Mouse (Mus musculus): ENCODE measurements around the gene Pnmt. TPM values are rescaled to one million over a fixed set of nuclear protein-coding genes. Genes with fewer than 3 reads are reported as not detected.

Gene Pnmt
- total and polyA plus RNA-seq, 3 experiments: not detected

- H3K9ac ChIP-seq (ENCODE audit: insufficient read depth, low read depth): peak within 1 kb of the TSS; percentile 80
- TF ChIP-seq ETS1 (conservative IDR thresholded peaks at IDR 0.05; ENCODE audit: low read depth, low read length) (peak; percentile 29; the same call in 1 of the 2 replicates), KAT2A (IDR thresholded peaks at IDR 0.05; ENCODE audit: insufficient replicate concordance, low read length) (peak; percentile 90; the same call in 1 of the 2 replicates), PAX5 (IDR thresholded peaks at IDR 0.05; ENCODE audit: low read length) (no peak), RCOR1 (conservative IDR thresholded peaks at IDR 0.05; ENCODE audit: low read depth, low read length) (no peak), JUN (IDR thresholded peaks at IDR 0.05; ENCODE audit: insufficient read depth, low read depth, low read length) (no peak), MAZ (IDR thresholded peaks at IDR 0.05; ENCODE audit: low read depth, low read length) (0 out of 2 replicates have a peak, but pooled peaks have one; percentile 63), POLR2AphosphoS2 (IDR thresholded peaks at IDR 0.05; ENCODE audit: low read depth, low read length) (no peak), MAX (IDR thresholded peaks at IDR 0.05; ENCODE audit: low read length) (peak; percentile 58; the same call in 1 of the 2 replicates), MYC (IDR thresholded peaks at IDR 0.05; ENCODE audit: low read depth, low read length) (peak; percentile 45), UBTF (IDR thresholded peaks at IDR 0.05; ENCODE audit: low read depth, low read length) (peak; percentile 48; the same call in 1 of the 2 replicates), ELF1 (IDR thresholded peaks at IDR 0.05; ENCODE audit: low read depth, low read length) (peak; percentile 95), MEF2A (IDR thresholded peaks at IDR 0.05; ENCODE audit: borderline replicate concordance, low read depth, low read length) (peak; percentile 80; the same call in 1 of the 2 replicates), IRF4 (IDR thresholded peaks at IDR 0.05; ENCODE audit: low read depth, low read length) (peak; percentile 80), BHLHE40 (IDR thresholded peaks at IDR 0.05; ENCODE audit: low read depth, low read length) (no peak), TCF12 (IDR thresholded peaks at IDR 0.05; ENCODE audit: low read depth, low read length) (peak; percentile 78), HCFC1 (IDR thresholded peaks at IDR 0.05; ENCODE audit: low read depth, low read length) (peak; percentile 92), CTCF (conservative IDR thresholded peaks at IDR 0.05 in 1 of 2, IDR thresholded peaks at IDR 0.05 in 1 of 2; ENCODE audit: low read depth in 2 of 2, low read length in 2 of 2) (no peak), POLR2A (IDR thresholded peaks at IDR 0.05; ENCODE audit: low read depth, low read length) (peak; percentile 76), SIN3A (IDR thresholded peaks at IDR 0.05; ENCODE audit: low read length) (peak; percentile 89), ZKSCAN1 (IDR thresholded peaks at IDR 0.05; ENCODE audit: borderline replicate concordance, low read depth, low read length) (no peak), SMC3 (IDR thresholded peaks at IDR 0.05; ENCODE audit: low read depth, low read length) (no peak), EP300 (IDR thresholded peaks at IDR 0.05; ENCODE audit: low read length) (no peak), ZMIZ1 (IDR thresholded peaks at IDR 0.05; ENCODE audit: low read depth, low read length) (peak; percentile 83), GABPA (IDR thresholded peaks at IDR 0.05; ENCODE audit: insufficient replicate concordance, low read depth, low read length) (no peak; the same call in 1 of the 2 replicates), ZC3H11A (IDR thresholded peaks at IDR 0.05; ENCODE audit: low read depth, low read length) (no peak), MXI1 (IDR thresholded peaks at IDR 0.05; ENCODE audit: low read depth, low read length) (peak; percentile 83; the same call in 1 of the 2 replicates), NELFE (IDR thresholded peaks at IDR 0.05; ENCODE audit: low read depth, low read length) (peak; percentile 70; the same call in 1 of the 2 replicates), ZNF384 (IDR thresholded peaks at IDR 0.05; ENCODE audit: low read depth, low read length) (no peak), TBP (conservative IDR thresholded peaks at IDR 0.05; ENCODE audit: low read depth, low read length) (peak; percentile 64; the same call in 1 of the 2 replicates), USF1 (IDR thresholded peaks at IDR 0.05; ENCODE audit: low read depth, low read length) (no peak), CHD2 (IDR thresholded peaks at IDR 0.05; ENCODE audit: low read length) (peak; percentile 73; the same call in 1 of the 2 replicates), RAD21 (IDR thresholded peaks at IDR 0.05; ENCODE audit: low read depth, low read length) (no peak), USF2 (conservative IDR thresholded peaks at IDR 0.05; ENCODE audit: low read depth, low read length) (no peak), E2F4 (IDR thresholded peaks at IDR 0.05; ENCODE audit: insufficient replicate concordance, low read depth, low read length) (0 out of 2 replicates have a peak, but pooled peaks have one; percentile 50), JUND (conservative IDR thresholded peaks at IDR 0.05; ENCODE audit: low read depth, low read length) (no peak; the same call in 1 of the 2 replicates), MAFK (IDR thresholded peaks at IDR 0.05; ENCODE audit: insufficient replicate concordance, low read length) (no peak), CHD1 (IDR thresholded peaks at IDR 0.05; ENCODE audit: low read depth, low read length) (no peak), NRF1 (IDR thresholded peaks at IDR 0.05; ENCODE audit: low read depth, low read length) (peak; percentile 75)
- dilution Hi-C loops (cut with MboI; ENCODE audit: extremely low pct_ligation_motif_present, extremely low pct_unique_long_range_greater_than_20kb, low sequenced_read_pairs): no loop called here
- peaks cover 0 to 6% of the 10 kb centered on the region in 2 experiments for H3K36me3 ChIP-seq (replicated peaks in 1 of 2; ENCODE audit: control insufficient read depth in 1 of 2, insufficient read depth in 1 of 2, low read length in 1 of 2)
- H3K4me2 ChIP-seq (ENCODE audit: insufficient read depth, low read depth, poor library complexity, severe bottlenecking): peak within 1 kb of the TSS; percentile 85
- H3K79me2 ChIP-seq (replicated peaks; ENCODE audit: control insufficient read depth, extremely low read depth, insufficient read depth, poor library complexity, severe bottlenecking): no peaks in the 10 kb centered on the region
- in situ Hi-C loops (cut with MboI; ENCODE audit: low pct_ligation_motif_present, low pct_unique_long_range_greater_than_20kb, low sequenced_read_pairs): no loop called here
- H3K4me3 ChIP-seq (replicated peaks in 1 of 3; ENCODE audit: low read depth in 2 of 3, low read length in 2 of 3, poor library complexity in 1 of 3): peak within 1 kb of the TSS; percentile 48 to 68 (median 61)
- peaks cover 23% of the 10 kb centered on the region for H3K27me3 ChIP-seq (replicated peaks)
- H3K9me3 ChIP-seq (replicated peaks; ENCODE audit: low read length): no peaks in the 10 kb centered on the region
- peaks cover 10 to 16% of the 10 kb centered on the region in 2 experiments for H3K4me1 ChIP-seq (ENCODE audit: control insufficient read depth in 1 of 2, insufficient read depth in 2 of 2)
- peak within 1 kb of the TSS; percentile 75 for H3K27ac ChIP-seq (ENCODE audit: insufficient read depth, low read depth)
- DNase-seq (ENCODE audit: extremely low read depth): peak; percentile 98
Observed at GRCm38 (mm10) chr11:98400161-98400726, 14.0 kb downstream of the Pnmt start, which contains the start of gene Pgap3. Gene Pgap3 (minus strand): TSS chr11:98400490.

Measured in CH12.LX (cell line).